Mouse (Mus musculus): ENCODE data around the gene Slc38a8. TPM values are rescaled to one million over a fixed set of nuclear protein-coding genes. Genes with fewer than 3 reads are reported as not detected.

Gene Slc38a8
- polyA plus RNA-seq, 1 experiment from 2014 or later = 0.10 TPM

- no peak for ATAC-seq (ENCODE audit: insufficient number of reproducible peaks, insufficient read depth, low FRiP score, low TSS enrichment, low read depth)
- Histone ChIP-seq H3K36me3 (no peaks in the 10 kb centered on the region), H3K9me3 (no peaks in the 10 kb centered on the region), H3K4me3 (replicated peaks) (no peak overlapping the region), H3K4me2 (no peak overlapping the region), H3K9ac (replicated peaks) (no peak overlapping the region), H3K4me1 (replicated peaks) (peaks cover 20% of the 10 kb centered on the region), H3K27me3 (peaks cover under 1% of the 10 kb centered on the region; the same call in 1 of the 2 replicates), H3K27ac (no peak overlapping the region)
- 13% methylated on average over 9 of the region's 9 CpGs for WGBS
Observed at GRCm38 (mm10) chr8:119436933-119437332, 64.6 kb downstream of the Slc38a8 start.

GRCm38 (mm10) chr8:119436331-119436730, 65.2 kb downstream of the Slc38a8 start:
- H3K27me3 ChIP-seq = no peaks in the 10 kb centered on the region; the same call in 1 of the 2 replicates
- no peak overlapping the region for H3K4me2 ChIP-seq
- 88% methylated on average over 10 of the region's 10 CpGs for WGBS
- H3K36me3 ChIP-seq = no peaks in the 10 kb centered on the region
- H3K4me1 ChIP-seq (replicated peaks) = peaks cover 20% of the 10 kb centered on the region
- H3K9ac ChIP-seq (replicated peaks) = no peak overlapping the region
- no peak overlapping the region for H3K4me3 ChIP-seq (replicated peaks)
- no peak overlapping the region for H3K27ac ChIP-seq
- H3K9me3 ChIP-seq = no peaks in the 10 kb centered on the region
- no peak for ATAC-seq (ENCODE audit: insufficient number of reproducible peaks, insufficient read depth, low FRiP score, low TSS enrichment, low read depth)

GRCm38 (mm10) chr8:119435527-119435926, 66.0 kb downstream of the Slc38a8 start:
- 81% methylated on average over 7 of the region's 7 CpGs for WGBS
- Histone ChIP-seq H3K27me3 (no peaks in the 10 kb centered on the region; the same call in 1 of the 2 replicates), H3K9ac (replicated peaks) (no peak overlapping the region), H3K4me3 (replicated peaks) (no peak overlapping the region), H3K27ac (no peak overlapping the region), H3K4me1 (replicated peaks) (peaks cover 15% of the 10 kb centered on the region; the same call in 1 of the 2 replicates), H3K9me3 (no peaks in the 10 kb centered on the region), H3K4me2 (no peak overlapping the region), H3K36me3 (no peaks in the 10 kb centered on the region)
- no peak for ATAC-seq (ENCODE audit: insufficient number of reproducible peaks, insufficient read depth, low FRiP score, low TSS enrichment, low read depth)

- H3K9me3 ChIP-seq = no peaks in the 10 kb centered on the region
- WGBS = 83% methylated on average over 6 of the region's 6 CpGs
- H3K4me2 ChIP-seq = no peak overlapping the region
- H3K4me1 ChIP-seq (replicated peaks) = peaks cover 7% of the 10 kb centered on the region; the same call in 1 of the 2 replicates
- H3K36me3 ChIP-seq = no peaks in the 10 kb centered on the region
- no peak overlapping the region for H3K9ac ChIP-seq (replicated peaks)
- no peaks in the 10 kb centered on the region for H3K27me3 ChIP-seq
- H3K27ac ChIP-seq = no peak overlapping the region
- no peak for ATAC-seq (ENCODE audit: insufficient number of reproducible peaks, insufficient read depth, low FRiP score, low TSS enrichment, low read depth)
- H3K4me3 ChIP-seq (replicated peaks) = no peak overlapping the region
Observed at GRCm38 (mm10) chr8:119434569-119434968, 66.9 kb downstream of the Slc38a8 start.

GRCm38 (mm10) chr8:119433582-119434174, 67.8 kb downstream of the Slc38a8 start, which contains the start of gene Osgin1:
Osgin1 (plus strand) TSS chr8:119434124.
- 87% methylated on average over 13 of the region's 13 CpGs for WGBS
- no peaks in the 10 kb centered on the region for H3K36me3 ChIP-seq
- H3K4me1 ChIP-seq (replicated peaks) = peaks cover 7% of the 10 kb centered on the region; the same call in 1 of the 2 replicates
- no peak within 1 kb of the TSS for H3K27ac ChIP-seq
- no peaks in the 10 kb centered on the region for H3K27me3 ChIP-seq
- no peak for ATAC-seq (ENCODE audit: insufficient number of reproducible peaks, insufficient read depth, low FRiP score, low TSS enrichment, low read depth)
- H3K9me3 ChIP-seq = no peaks in the 10 kb centered on the region
- H3K4me2 ChIP-seq = no peak within 1 kb of the TSS
- no peak within 1 kb of the TSS for H3K9ac ChIP-seq (replicated peaks)
- H3K4me3 ChIP-seq (replicated peaks) = no peak within 1 kb of the TSS

- no peak for ATAC-seq (ENCODE audit: insufficient number of reproducible peaks, insufficient read depth, low FRiP score, low TSS enrichment, low read depth)
- Histone ChIP-seq H3K4me1 (replicated peaks) (peaks cover 7% of the 10 kb centered on the region; the same call in 1 of the 2 replicates), H3K36me3 (no peaks in the 10 kb centered on the region), H3K4me3 (replicated peaks) (no peak overlapping the region), H3K27me3 (no peaks in the 10 kb centered on the region), H3K27ac (no peak overlapping the region), H3K4me2 (no peak overlapping the region), H3K9ac (replicated peaks) (no peak overlapping the region), H3K9me3 (no peaks in the 10 kb centered on the region)
- 73% methylated on average over 3 of the region's 3 CpGs for WGBS
Observed at GRCm38 (mm10) chr8:119432372-119432771, 69.1 kb downstream of the Slc38a8 start.

GRCm38 (mm10) chr8:119430690-119431089, 70.8 kb downstream of the Slc38a8 start:
- Histone ChIP-seq H3K4me2 (no peak overlapping the region), H3K36me3 (no peaks in the 10 kb centered on the region), H3K9me3 (no peaks in the 10 kb centered on the region), H3K27ac (no peak overlapping the region), H3K27me3 (no peaks in the 10 kb centered on the region), H3K9ac (replicated peaks) (no peak overlapping the region), H3K4me3 (replicated peaks) (no peak overlapping the region), H3K4me1 (replicated peaks) (no peaks in the 10 kb centered on the region)
- 88% methylated on average over 7 of the region's 7 CpGs for WGBS
- ATAC-seq (ENCODE audit: insufficient number of reproducible peaks, insufficient read depth, low FRiP score, low TSS enrichment, low read depth) = no peak

- Histone ChIP-seq H3K9me3 (no peaks in the 10 kb centered on the region), H3K4me3 (replicated peaks) (no peak overlapping the region), H3K27ac (no peak overlapping the region), H3K4me2 (no peak overlapping the region), H3K27me3 (no peaks in the 10 kb centered on the region), H3K4me1 (replicated peaks) (no peaks in the 10 kb centered on the region), H3K36me3 (no peaks in the 10 kb centered on the region), H3K9ac (replicated peaks) (no peak overlapping the region)
- 64% methylated on average over 8 of the region's 8 CpGs for WGBS
- no peak for ATAC-seq (ENCODE audit: insufficient number of reproducible peaks, insufficient read depth, low FRiP score, low TSS enrichment, low read depth)
Observed at GRCm38 (mm10) chr8:119430250-119430649, 71.2 kb downstream of the Slc38a8 start.

Other genes starting within 250 kb of the Slc38a8 start
- 293 and 299 TPM in 2 replicates for gene Hsbp1, start 157.2 kb downstream of the Slc38a8 start, polyA plus RNA-seq (2016; fragmentation: Nextera tagmentation; extraction: Ambion mirVana)
- gene Mlycd, start 106.8 kb downstream of the Slc38a8 start, polyA plus RNA-seq (2016; fragmentation: Nextera tagmentation; extraction: Ambion mirVana) = 9.3 and 10.5 TPM in 2 replicates
- 0.40 and 0.58 TPM in 2 replicates for gene Osgin1, start 67.6 kb downstream of the Slc38a8 start, polyA plus RNA-seq (2016; fragmentation: Nextera tagmentation; extraction: Ambion mirVana)
- gene Necab2, start 55.0 kb downstream of the Slc38a8 start, polyA plus RNA-seq (2016; fragmentation: Nextera tagmentation; extraction: Ambion mirVana) = 4.4 and 5.1 TPM in 2 replicates
- 140 and 147 TPM in 2 replicates for gene Mbtps1, start 57.0 kb upstream of the Slc38a8 start, polyA plus RNA-seq (2016; fragmentation: Nextera tagmentation; extraction: Ambion mirVana)
- gene Hsdl1, start 73.5 kb upstream of the Slc38a8 start, polyA plus RNA-seq (2016; fragmentation: Nextera tagmentation; extraction: Ambion mirVana) = 33.6 and 35.3 TPM in 2 replicates
- gene Dnaaf1, start 73.5 kb upstream of the Slc38a8 start, polyA plus RNA-seq (2016; fragmentation: Nextera tagmentation; extraction: Ambion mirVana) = not detected in 2 replicates
- 14.1 and 15.1 TPM in 2 replicates for gene Taf1c, start 103.5 kb upstream of the Slc38a8 start, polyA plus RNA-seq (2016; fragmentation: Nextera tagmentation; extraction: Ambion mirVana)
- 0.14 and 0.41 TPM in 2 replicates for gene Adad2, start 111.0 kb upstream of the Slc38a8 start, polyA plus RNA-seq (2016; fragmentation: Nextera tagmentation; extraction: Ambion mirVana)
- gene Kcng4, start 134.0 kb upstream of the Slc38a8 start, polyA plus RNA-seq (2016; fragmentation: Nextera tagmentation; extraction: Ambion mirVana) = 0.05 TPM in 2 replicates
- 0.15 TPM in 1 of 2 replicates, not detected in the other for gene Wfdc1, start 164.7 kb upstream of the Slc38a8 start, polyA plus RNA-seq (2016; fragmentation: Nextera tagmentation; extraction: Ambion mirVana)
- 1.8 and 1.9 TPM in 2 replicates for gene Atp2c2, start 198.3 kb upstream of the Slc38a8 start, polyA plus RNA-seq (2016; fragmentation: Nextera tagmentation; extraction: Ambion mirVana)